ENCODE assay signal across 32 mouse cellular contexts in genomic region chr2:68005711-68006110, GRCm38 (mm10).
A peak's percentile ranks its signal among the peaks of the same experiment; 100 is the strongest.
DNase-seq lines count a peak whose midpoint lies in the region; ATAC-seq and TF ChIP-seq lines count a peak whose summit lies in the region.
"Had no signal": no experiment of that assay in that cellular context is flagged by ENCODE, and none has a peak within 500 bp of the region (broad histone marks: within the 10 kb centered on the region; RNA-seq: fewer than 3 reads in every experiment).

No protein-coding gene starts in this region.

- intact Hi-C loops in left cerebral cortex, adult 2 months (cut with DNase I): no loop called here

- no peak overlapping the region for H3K4me3 ChIP-seq in forebrain, postnatal 0 days (ENCODE audit: low read depth, low read length)
- no peak overlapping the region for H3K4me3 ChIP-seq in forebrain, embryonic 11.5 days (ENCODE audit: low read depth, low read length)
- H3K4me3 ChIP-seq in left cerebral cortex, adult 2 months: no peak overlapping the region
- H3K4me3 ChIP-seq: erythroblast, embryonic 14.5 days; hindbrain, embryonic 12.5 days; midbrain, embryonic 15.5 days; neural tube, embryonic 12.5 days had no signal

- H3K9me3 ChIP-seq in forebrain, postnatal 0 days (ENCODE audit: low read length): no peaks in the 10 kb centered on the region
- H3K9me3 ChIP-seq in forebrain, embryonic 11.5 days (ENCODE audit: control insufficient read depth, low read length): no peaks in the 10 kb centered on the region
- H3K9me3 ChIP-seq: hindbrain, embryonic 12.5 days; midbrain, embryonic 15.5 days; neural tube, embryonic 12.5 days had no signal

- WGBS in forebrain, postnatal 0 days: 57% methylated on average over 7 of the region's 7 CpGs
- 85% methylated on average over 7 of the region's 7 CpGs for WGBS in forebrain, embryonic 11.5 days

- no peaks in the 10 kb centered on the region for H3K36me3 ChIP-seq in forebrain, postnatal 0 days (ENCODE audit: insufficient read depth)
- H3K36me3 ChIP-seq in forebrain, embryonic 11.5 days (ENCODE audit: control insufficient read depth, insufficient read depth, low read length): no peaks in the 10 kb centered on the region
- H3K36me3 ChIP-seq: hindbrain, embryonic 12.5 days; midbrain, embryonic 15.5 days; neural tube, embryonic 12.5 days had no signal

- H3K4me1 ChIP-seq in forebrain, postnatal 0 days (ENCODE audit: insufficient read depth): no peaks in the 10 kb centered on the region
- no peaks in the 10 kb centered on the region for H3K4me1 ChIP-seq in forebrain, embryonic 11.5 days (replicated peaks; ENCODE audit: control insufficient read depth, insufficient read depth, low read length)
- H3K4me1 ChIP-seq: hindbrain, embryonic 12.5 days; midbrain, embryonic 15.5 days; neural tube, embryonic 12.5 days had no signal

- H3K9ac ChIP-seq in forebrain, postnatal 0 days: no peak overlapping the region
- no peak overlapping the region for H3K9ac ChIP-seq in forebrain, embryonic 11.5 days (ENCODE audit: low read length)
- H3K9ac ChIP-seq: hindbrain, embryonic 12.5 days; liver, embryonic 14.5 days; midbrain, embryonic 15.5 days; neural tube, embryonic 12.5 days had no signal

- no peak overlapping the region for H3K27ac ChIP-seq in forebrain, postnatal 0 days (ENCODE audit: low read depth, low read length)
- no peak overlapping the region for H3K27ac ChIP-seq in forebrain, embryonic 11.5 days (ENCODE audit: low read depth, low read length)
- no peak overlapping the region for H3K27ac ChIP-seq in left cerebral cortex, adult 2 months
- H3K27ac ChIP-seq: hindbrain, embryonic 12.5 days; kidney, postnatal 0 days; liver, embryonic 14.5 days; macrophage; midbrain, embryonic 15.5 days; neural tube, embryonic 12.5 days; stomach, postnatal 0 days had no signal

- TF ChIP-seq CTCF in forebrain, postnatal 0 days (IDR thresholded peaks at IDR 0.05; ENCODE audit: low read depth): no peak
- TF ChIP-seq CTCF in left cerebral cortex, adult 2 months (IDR thresholded peaks at IDR 0.05): no peak
- no peak for TF ChIP-seq CTCF in brain, embryonic 14.5 days (IDR thresholded peaks at IDR 0.05; ENCODE audit: borderline replicate concordance, extremely low read depth, insufficient read depth, insufficient read length)

- peak; percentile 20 for DNase-seq in forebrain, postnatal 0 days
- no peak for DNase-seq in forebrain, embryonic 11.5 days (ENCODE audit: low spot score)
- DNase-seq in left cerebral cortex, adult 11 months (ENCODE audit: low spot score): peak; percentile 30
- no peak for DNase-seq in left cerebral cortex, adult 2 months (ENCODE audit: extremely low spot score in 1 of 2, low spot score in 2 of 2)
- peak; percentile 58 for DNase-seq in Muller cell, postnatal 12 days (ENCODE audit: inconsistent ontology term)
- peak; percentile 27 for DNase-seq in brain, embryonic 14.5 days (ENCODE audit: low read depth)
- DNase-seq: adrenal gland, postnatal 25 days; cerebellum, adult 2 months; cerebellum, postnatal 14 days; gastrocnemius, postnatal 25 days; heart, adult 18-20 months; heart, postnatal 36 days; kidney, adult 8-10 months; kidney, postnatal 4 days; liver; lung, adult 2 months; lung, postnatal 10 days; spleen, adult 18-20 months; thymus, adult 2 months; thymus, postnatal 36 days had no signal

- peak; percentile 80 for ATAC-seq in forebrain, postnatal 0 days
- no peak for ATAC-seq in forebrain, embryonic 11.5 days (replicated peaks; ENCODE audit: low FRiP score)
- ATAC-seq in megakaryocyte, adult 5-6 weeks (ENCODE audit: poor library complexity, severe bottlenecking): no peak
- ATAC-seq: CD4-positive, CD25-positive, alpha-beta regulatory T cell, adult 4 months; intestine, embryonic 16.5 days; midbrain, embryonic 15.5 days had no signal

- H3K4me2 ChIP-seq in forebrain, postnatal 0 days (ENCODE audit: low read depth): no peak overlapping the region
- H3K4me2 ChIP-seq in forebrain, embryonic 11.5 days (ENCODE audit: low read depth, low read length, severe bottlenecking): no peak overlapping the region
- H3K4me2 ChIP-seq: heart, embryonic 11.5 days; hindbrain, embryonic 12.5 days; midbrain, embryonic 15.5 days; neural tube, embryonic 12.5 days had no signal

- TF ChIP-seq POLR2A in brain, embryonic 14.5 days (IDR thresholded peaks at IDR 0.05; ENCODE audit: borderline replicate concordance, extremely low read depth, insufficient read depth, insufficient read length, poor library complexity, severe bottlenecking): no peak

- no peaks in the 10 kb centered on the region for H3K27me3 ChIP-seq in forebrain, postnatal 0 days (ENCODE audit: insufficient read depth, low read length)
- H3K27me3 ChIP-seq in forebrain, embryonic 11.5 days (ENCODE audit: control insufficient read depth, insufficient read depth, low read length): no peaks in the 10 kb centered on the region
- H3K27me3 ChIP-seq: hindbrain, embryonic 12.5 days; midbrain, embryonic 15.5 days; neural tube, embryonic 12.5 days had no signal

Comparison
In these comparisons a context has a peak if more than half of its experiments do, and no peak if none do; other contexts are left out.
1. DNase-seq: peak in forebrain, postnatal 0 days (single experiment), left cerebral cortex, adult 11 months (single experiment), Muller cell, postnatal 12 days (single experiment) and brain, embryonic 14.5 days (single experiment); none in forebrain, embryonic 11.5 days (single experiment) and left cerebral cortex, adult 2 months (0 of 2).